Mouse (Mus musculus) stomach, embryonic 14.5 days (tissue): Measurements from ENCODE around the gene Isca1. TPM values are rescaled to one million over a fixed set of nuclear protein-coding genes. Genes with fewer than 3 reads are reported as not detected.
"Not testable (repeated sequence)": the region's sequence is repeated elsewhere in the genome, so short reads cannot be mapped to it uniquely, and the experiment has no call there.

Source experiments
- ATAC-seq: fragments of 200-750 bp; cut with Nextera tagmentation; 2 replicates; pipeline ENCODE4 v1.8.0; 2017; ENCODE audit warnings: low read depth, moderate TSS enrichment; ENCODE audit not compliant: insufficient number of reproducible peaks, insufficient read depth, low FRiP score
- H3K27ac ChIP-seq: fragments of 300-500 bp; sonication (generic); 2 replicates; pipeline ENCODE4 v1.5.1; 2014; ENCODE audit warnings: mild to moderate bottlenecking, low read length, moderate library complexity, mixed read lengths
- H3K27me3 ChIP-seq: fragments of 300-500 bp; sonication (generic); 2 replicates; pipeline ENCODE4 v1.6.1; 2014; ENCODE audit warnings: low read length, control low read depth, mixed read lengths; ENCODE audit not compliant: control insufficient read depth, insufficient read depth
- H3K36me3 ChIP-seq: fragments of 300-500 bp; sonication (generic); 2 replicates; pipeline ENCODE4 v1.6.1; 2014; ENCODE audit warnings: mild to moderate bottlenecking, control low read depth, low read length, moderate library complexity, mixed read lengths; ENCODE audit not compliant: control insufficient read depth, insufficient read depth
- H3K4me1 ChIP-seq: fragments of 300-500 bp; sonication (generic); 2 replicates; pipeline ENCODE4 v1.6.1; 2014; ENCODE audit warnings: low read length, control low read depth, mixed read lengths; ENCODE audit not compliant: control insufficient read depth, insufficient read depth
- H3K4me2 ChIP-seq: fragments of 300-500 bp; sonication (generic); replicated peaks from 2 replicates; pipeline ENCODE4 v1.6.1; 2014; ENCODE audit warnings: low read depth, low read length, control low read depth
- H3K4me3 ChIP-seq: fragments of 300-500 bp; sonication (generic); 2 replicates; pipeline ENCODE4 v1.5.1; 2014; ENCODE audit warnings: low read depth, low read length, control low read depth
- H3K9ac ChIP-seq: fragments of 300-500 bp; sonication (generic); replicated peaks from 2 replicates; pipeline ENCODE4 v1.6.1; 2014; ENCODE audit warnings: low read depth, mild to moderate bottlenecking, control low read depth, low read length, moderate library complexity, mixed read lengths
- H3K9me3 ChIP-seq: fragments of 300-500 bp; sonication (generic); 2 replicates; pipeline ENCODE4 v1.6.1; 2016; ENCODE audit warnings: low read depth, low read length, control low read depth; ENCODE audit not compliant: control insufficient read depth
- WGBS: fragments of 180-500 bp; shearing (Covaris S2); extraction: QIAGEN DNeasy Blood & Tissue Kit; methylation state at CpG from one replicate; pipeline ENCODE4 v1.1.7; 2014; 5-methylcytosine and 5-hydroxymethylcytosine counted together
- polyA plus RNA-seq: library from polyadenylated mRNA; unstranded; fragments of >200 nt; fragmentation: Nextera tagmentation; extraction: Ambion mirVana; gene quantifications from 2 replicates; pipeline ENCODE4 v1.2.1, GENCODE M21; 2014

The Isca1 gene
- polyA plus RNA-seq, 1 experiment from 2014 or later = 121 TPM

DNA sequence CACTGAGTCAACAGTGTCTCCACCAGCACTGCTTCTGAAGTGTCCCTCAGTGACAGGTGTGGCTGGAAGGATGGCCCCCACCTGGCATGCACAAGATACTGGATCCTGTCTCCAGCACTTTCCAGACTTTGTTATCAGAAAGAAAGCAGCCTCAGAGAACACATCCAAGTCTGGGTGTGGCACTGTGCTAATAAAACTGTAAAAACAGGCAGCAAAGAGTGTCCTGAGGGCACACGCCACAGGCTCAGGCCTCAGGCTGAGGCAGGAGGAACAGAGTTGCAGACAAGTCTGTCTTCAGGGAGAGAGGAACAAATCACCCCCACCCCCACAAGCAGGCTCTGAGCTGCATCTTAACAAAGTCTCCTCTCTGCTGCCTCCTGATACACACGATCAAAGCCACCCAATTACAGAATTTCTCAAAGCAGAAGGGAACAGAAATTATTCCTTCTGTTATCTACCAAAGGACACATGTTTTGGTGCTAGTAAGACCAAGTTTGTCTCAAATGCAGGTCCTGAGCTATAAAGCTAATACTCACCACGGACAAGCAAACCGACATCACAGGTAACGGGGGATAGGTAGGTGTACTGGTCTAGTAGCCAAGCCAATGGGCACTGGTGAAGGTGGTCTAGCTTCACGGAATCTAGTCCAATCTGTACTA is 26.3 kb upstream of the Isca1 start:
- Histone ChIP-seq H3K36me3 (peaks cover 95% of the 10 kb centered on the region), H3K27ac (no peak overlapping the region), H3K9me3 (no peaks in the 10 kb centered on the region), H3K4me3 (no peak overlapping the region), H3K9ac (no peak overlapping the region), H3K27me3 (no peaks in the 10 kb centered on the region), H3K4me1 (no peaks in the 10 kb centered on the region), H3K4me2 (no peak overlapping the region)
- ATAC-seq = peak; percentile 67; the same call in 1 of the 2 replicates
- 87% methylated on average over 6 of the region's 6 CpGs for WGBS

DNA sequence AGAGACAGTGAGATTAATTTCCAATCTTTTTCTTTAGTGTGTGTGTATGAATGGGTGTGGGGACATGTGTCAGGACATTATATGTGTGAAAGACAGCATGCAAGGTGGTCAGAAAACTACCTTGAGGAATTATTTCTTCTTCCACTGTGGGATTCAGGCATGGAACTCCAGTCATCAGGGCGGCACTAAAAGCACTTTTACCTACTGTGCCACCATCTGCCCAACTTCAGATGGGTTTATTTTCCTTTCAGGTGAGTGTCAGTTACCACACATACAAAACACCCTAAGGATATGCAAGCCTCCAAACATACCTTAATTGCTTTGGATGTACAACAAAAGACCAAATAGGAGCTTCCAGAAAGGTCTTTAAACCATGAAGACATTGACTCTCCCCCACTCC is 25.2 kb upstream of the Isca1 start:
- Histone ChIP-seq H3K27ac (no peak overlapping the region), H3K4me2 (no peak overlapping the region), H3K4me1 (no peaks in the 10 kb centered on the region), H3K27me3 (no peaks in the 10 kb centered on the region), H3K9me3 (no peaks in the 10 kb centered on the region), H3K36me3 (peaks cover 91% of the 10 kb centered on the region), H3K9ac (no peak overlapping the region), H3K4me3 (no peak overlapping the region)
- no peak for ATAC-seq
- 96% methylated on average over 1 of the region's 1 CpGs for WGBS

GRCm38 (mm10) chr13:59782145-59782544 is 12.5 kb upstream of the Isca1 start, which contains the start of gene Gm49354:
Gene Gm49354, minus strand, starts transcription at chr13:59782245.
- Histone ChIP-seq H3K9me3 (no peaks in the 10 kb centered on the region), H3K36me3 (peaks cover 91% of the 10 kb centered on the region), H3K4me3 (no peak within 1 kb of the TSS), H3K4me1 (no peaks in the 10 kb centered on the region), H3K9ac (no peak within 1 kb of the TSS), H3K4me2 (no peak within 1 kb of the TSS), H3K27me3 (no peaks in the 10 kb centered on the region), H3K27ac (no peak within 1 kb of the TSS)
- 79% methylated on average over 7 of the region's 7 CpGs for WGBS
- no peak for ATAC-seq

- not testable (repeated sequence) for H3K27me3 ChIP-seq, H3K27ac ChIP-seq, H3K4me1 ChIP-seq, ATAC-seq, H3K4me2 ChIP-seq, H3K9ac ChIP-seq, H3K9me3 ChIP-seq, H3K4me3 ChIP-seq
- peaks cover 86% of the 10 kb centered on the region for H3K36me3 ChIP-seq
- 94% methylated on average over 1 of the region's 1 CpGs for WGBS
Observed at GRCm38 (mm10) chr13:59779744-59780264, 10.2 kb upstream of the Isca1 start.

DNA sequence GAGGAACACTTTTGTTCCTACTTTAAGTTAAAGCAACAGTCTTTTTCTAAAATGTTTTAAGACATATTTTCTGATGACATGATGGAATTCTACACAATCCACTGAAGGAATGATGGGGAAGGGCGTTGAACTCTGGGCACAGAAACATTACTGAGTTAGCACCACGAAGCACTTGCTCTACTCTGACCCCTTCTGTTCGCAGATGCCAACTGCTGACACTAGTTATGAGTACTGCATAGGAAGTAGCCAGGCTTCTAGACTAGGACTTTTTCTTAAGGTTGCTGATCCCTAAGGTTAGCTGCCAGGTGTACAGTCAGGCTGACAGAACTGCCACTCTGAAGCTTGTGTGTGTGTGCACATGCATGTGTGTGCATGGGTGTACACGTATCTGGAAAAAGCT is 9.6 kb upstream of the Isca1 start:
- ATAC-seq = no peak
- no peaks in the 10 kb centered on the region for H3K9me3 ChIP-seq
- no peak overlapping the region for H3K9ac ChIP-seq
- WGBS = 83% methylated on average over 4 of the region's 4 CpGs
- peaks cover 82% of the 10 kb centered on the region for H3K36me3 ChIP-seq
- H3K4me1 ChIP-seq = no peaks in the 10 kb centered on the region
- H3K4me2 ChIP-seq = no peak overlapping the region
- no peak overlapping the region for H3K4me3 ChIP-seq
- no peak overlapping the region for H3K27ac ChIP-seq
- H3K27me3 ChIP-seq = no peaks in the 10 kb centered on the region

DNA sequence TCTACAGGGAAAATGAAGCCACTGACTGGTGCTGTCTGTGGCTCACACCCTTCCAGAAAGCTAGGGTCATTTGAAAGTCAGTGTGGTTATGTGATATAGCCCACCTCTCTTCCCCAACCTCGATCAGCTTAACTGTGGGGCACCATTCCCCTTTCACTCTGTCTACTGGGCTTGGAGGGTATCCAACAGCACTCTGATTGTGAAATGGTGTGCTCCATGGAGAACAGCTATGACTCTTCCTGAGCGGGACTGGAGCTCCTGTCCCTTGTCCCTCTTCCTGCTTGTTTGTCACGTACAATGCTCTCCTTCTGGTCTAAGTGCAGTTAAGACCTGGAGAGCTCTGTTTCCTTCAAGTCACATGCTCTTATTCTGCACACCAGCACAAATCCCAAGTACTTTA is 5.6 kb upstream of the Isca1 start:
- peaks cover 8% of the 10 kb centered on the region; the same call in 1 of the 2 replicates for H3K4me1 ChIP-seq
- H3K9me3 ChIP-seq = no peaks in the 10 kb centered on the region
- H3K9ac ChIP-seq = no peak overlapping the region
- no peak overlapping the region for H3K27ac ChIP-seq
- WGBS = 77% methylated on average over 3 of the region's 3 CpGs
- H3K4me3 ChIP-seq = no peak overlapping the region
- H3K36me3 ChIP-seq = peaks cover 60% of the 10 kb centered on the region
- H3K4me2 ChIP-seq = no peak overlapping the region
- no peak for ATAC-seq
- no peaks in the 10 kb centered on the region for H3K27me3 ChIP-seq

GRCm38 (mm10) chr13:59771257-59771656 is 1.6 kb upstream of the Isca1 start:
- H3K4me2 ChIP-seq = no peak overlapping the region
- no peaks in the 10 kb centered on the region for H3K27me3 ChIP-seq
- peaks cover 31% of the 10 kb centered on the region for H3K4me1 ChIP-seq
- no peak overlapping the region for H3K9ac ChIP-seq
- WGBS = 29% methylated on average over 9 of the region's 9 CpGs
- ATAC-seq = no peak
- no peak overlapping the region for H3K4me3 ChIP-seq
- peak overlapping the region; percentile 86; the same call in 1 of the 2 replicates for H3K27ac ChIP-seq
- H3K36me3 ChIP-seq = peaks cover 29% of the 10 kb centered on the region
- H3K9me3 ChIP-seq = no peaks in the 10 kb centered on the region

- H3K4me3 ChIP-seq = peak overlapping the region; percentile 81; the same call in 1 of the 2 replicates
- H3K4me1 ChIP-seq = peaks cover 35% of the 10 kb centered on the region
- H3K9me3 ChIP-seq = no peaks in the 10 kb centered on the region
- H3K9ac ChIP-seq = no peak overlapping the region
- H3K4me2 ChIP-seq = peak overlapping the region; percentile 43
- no peaks in the 10 kb centered on the region for H3K27me3 ChIP-seq
- ATAC-seq = no peak
- H3K27ac ChIP-seq = peak overlapping the region; percentile 86
- 56% methylated on average over 9 of the region's 9 CpGs for WGBS
- peaks cover 25% of the 10 kb centered on the region; the same call in 1 of the 2 replicates for H3K36me3 ChIP-seq
Observed at GRCm38 (mm10) chr13:59770847-59771246, 1.2 kb upstream of the Isca1 start.
